Mouse (Mus musculus) gastrocnemius, adult 2 months (tissue): Measurements from ENCODE around the gene Rnf216. TPM values are rescaled to one million over a fixed set of nuclear protein-coding genes. Genes with fewer than 3 reads are reported as not detected.

Experiments used
- DNase-seq: peaks from one replicate; pipeline ENCODE4 v3.0.0; 2022
- H3K27ac ChIP-seq: fragments of 200-600 bp; 2 replicates; pipeline ENCODE4 v1.8.1; 2022; ENCODE audit warnings: mild to moderate bottlenecking
- H3K4me3 ChIP-seq: fragments of 200-600 bp; 2 replicates; pipeline ENCODE4 v1.8.1; 2022; ENCODE audit warnings: mild to moderate bottlenecking, moderate library complexity
- CTCF ChIP-seq: fragments of 200-600 bp; IDR thresholded peaks from 2 replicates; pipeline ENCODE4 v1.8.1; 2022; ENCODE audit warnings: antibody characterized with exemption, mild to moderate bottlenecking, moderate library complexity
- intact Hi-C: fragments of 180-260 bp; cut with DNase I; formaldehyde crosslinking; loops from one replicate; pipeline ENCODE4 v1.15.1; 2025
- total RNA-seq, 2 experiments: library from RNA; stranded (reverse); gene quantifications; 2 replicates each; pipeline ENCODE4 v1.2.3; 2021

Gene Rnf216
- total RNA-seq, 2 experiments from 2014 or later, result 19.0 to 19.8 TPM

GRCm38 (mm10) chr5:143048232-143049012, 64.4 kb downstream of the Rnf216 start:
- H3K27ac ChIP-seq, result peak overlapping the region; percentile 66
- H3K4me3 ChIP-seq, result no peak overlapping the region
- DNase-seq, result no peak
- intact Hi-C loops, result no loop called here
- TF ChIP-seq CTCF, result no peak

GRCm38 (mm10) chr5:143047586-143047985, 65.2 kb downstream of the Rnf216 start:
- no peak for DNase-seq
- peak overlapping the region; percentile 66 for H3K27ac ChIP-seq
- H3K4me3 ChIP-seq, result no peak overlapping the region
- intact Hi-C loops, result no loop called here
- TF ChIP-seq CTCF, result no peak

GRCm38 (mm10) chr5:143043902-143044301, 68.9 kb downstream of the Rnf216 start:
- H3K27ac ChIP-seq, result no peak overlapping the region
- intact Hi-C loops, result no loop called here
- no peak for TF ChIP-seq CTCF
- H3K4me3 ChIP-seq, result no peak overlapping the region
- no peak for DNase-seq

GRCm38 (mm10) chr5:143043285-143043684, 69.5 kb downstream of the Rnf216 start:
- no peak for DNase-seq
- no peak overlapping the region for H3K27ac ChIP-seq
- H3K4me3 ChIP-seq, result no peak overlapping the region
- intact Hi-C loops, result no loop called here
- TF ChIP-seq CTCF, result peak; percentile 64

- Histone ChIP-seq H3K4me3 (no peak overlapping the region), H3K27ac (no peak overlapping the region)
- no peak for TF ChIP-seq CTCF
- no peak for DNase-seq
- intact Hi-C loops, result loop anchor here (10.0 kb wide), 1 partner anchor 274 kb away; no protein-coding TSS in a partner anchor
Observed at GRCm38 (mm10) chr5:143038794-143039193, 74.0 kb downstream of the Rnf216 start.

GRCm38 (mm10) chr5:143037201-143037600, 75.6 kb downstream of the Rnf216 start:
- DNase-seq, result no peak
- intact Hi-C loops, result loop anchor here (2.0 to 10.0 kb wide), 3 partner anchors 100 to 272 kb away; no protein-coding TSS in a partner anchor
- Histone ChIP-seq H3K27ac (no peak overlapping the region), H3K4me3 (no peak overlapping the region)
- TF ChIP-seq CTCF, result peak; percentile 83

- H3K27ac ChIP-seq, result peak overlapping the region; percentile 10; the same call in 1 of the 2 replicates
- no peak for DNase-seq
- no peak overlapping the region for H3K4me3 ChIP-seq
- no peak for TF ChIP-seq CTCF
- intact Hi-C loops, result loop anchor here (2.0 to 10.0 kb wide), 3 partner anchors 99 to 271 kb away; no protein-coding TSS in a partner anchor
Observed at GRCm38 (mm10) chr5:143036052-143036451, 76.7 kb downstream of the Rnf216 start.

- DNase-seq, result no peak
- Histone ChIP-seq H3K27ac (peak overlapping the region; percentile 10), H3K4me3 (no peak overlapping the region)
- intact Hi-C loops, result loop anchor here (10.0 kb wide), 1 partner anchor 270 kb away; no protein-coding TSS in a partner anchor
- TF ChIP-seq CTCF, result no peak
Observed at GRCm38 (mm10) chr5:143035271-143035670, 77.5 kb downstream of the Rnf216 start.

GRCm38 (mm10) chr5:143034108-143034507, 78.7 kb downstream of the Rnf216 start:
- DNase-seq, result no peak
- H3K4me3 ChIP-seq, result no peak overlapping the region
- no peak overlapping the region for H3K27ac ChIP-seq
- TF ChIP-seq CTCF, result no peak
- intact Hi-C loops, result loop anchor here (10.0 kb wide), 1 partner anchor 269 kb away; no protein-coding TSS in a partner anchor

GRCm38 (mm10) chr5:143033277-143033676, 79.5 kb downstream of the Rnf216 start:
- intact Hi-C loops, result loop anchor here (10.0 kb wide), 1 partner anchor 268 kb away; no protein-coding TSS in a partner anchor
- no peak for DNase-seq
- H3K27ac ChIP-seq, result no peak overlapping the region; the same call in 1 of the 2 replicates
- no peak for TF ChIP-seq CTCF
- no peak overlapping the region for H3K4me3 ChIP-seq

GRCm38 (mm10) chr5:143032639-143033146, 80.1 kb downstream of the Rnf216 start:
- no peak for DNase-seq
- no peak for TF ChIP-seq CTCF
- Histone ChIP-seq H3K27ac (peak overlapping the region; percentile 72), H3K4me3 (no peak overlapping the region)
- intact Hi-C loops, result loop anchor here (10.0 kb wide), 1 partner anchor 268 kb away; no protein-coding TSS in a partner anchor

GRCm38 (mm10) chr5:143031681-143032080, 81.1 kb downstream of the Rnf216 start:
- intact Hi-C loops, result loop anchor here (10.0 kb wide), 1 partner anchor 267 kb away; no protein-coding TSS in a partner anchor
- DNase-seq, result no peak
- Histone ChIP-seq H3K27ac (peak overlapping the region; percentile 72), H3K4me3 (no peak overlapping the region)
- no peak for TF ChIP-seq CTCF

GRCm38 (mm10) chr5:143031193-143031592, 81.6 kb downstream of the Rnf216 start:
- no peak overlapping the region for H3K4me3 ChIP-seq
- DNase-seq, result no peak
- TF ChIP-seq CTCF, result no peak
- H3K27ac ChIP-seq, result peak overlapping the region; percentile 72
- intact Hi-C loops, result loop anchor here (10.0 kb wide), 1 partner anchor 266 kb away; no protein-coding TSS in a partner anchor
